9 mouse cellular contexts compared by ENCODE assay signal in the genomic region with DNA sequence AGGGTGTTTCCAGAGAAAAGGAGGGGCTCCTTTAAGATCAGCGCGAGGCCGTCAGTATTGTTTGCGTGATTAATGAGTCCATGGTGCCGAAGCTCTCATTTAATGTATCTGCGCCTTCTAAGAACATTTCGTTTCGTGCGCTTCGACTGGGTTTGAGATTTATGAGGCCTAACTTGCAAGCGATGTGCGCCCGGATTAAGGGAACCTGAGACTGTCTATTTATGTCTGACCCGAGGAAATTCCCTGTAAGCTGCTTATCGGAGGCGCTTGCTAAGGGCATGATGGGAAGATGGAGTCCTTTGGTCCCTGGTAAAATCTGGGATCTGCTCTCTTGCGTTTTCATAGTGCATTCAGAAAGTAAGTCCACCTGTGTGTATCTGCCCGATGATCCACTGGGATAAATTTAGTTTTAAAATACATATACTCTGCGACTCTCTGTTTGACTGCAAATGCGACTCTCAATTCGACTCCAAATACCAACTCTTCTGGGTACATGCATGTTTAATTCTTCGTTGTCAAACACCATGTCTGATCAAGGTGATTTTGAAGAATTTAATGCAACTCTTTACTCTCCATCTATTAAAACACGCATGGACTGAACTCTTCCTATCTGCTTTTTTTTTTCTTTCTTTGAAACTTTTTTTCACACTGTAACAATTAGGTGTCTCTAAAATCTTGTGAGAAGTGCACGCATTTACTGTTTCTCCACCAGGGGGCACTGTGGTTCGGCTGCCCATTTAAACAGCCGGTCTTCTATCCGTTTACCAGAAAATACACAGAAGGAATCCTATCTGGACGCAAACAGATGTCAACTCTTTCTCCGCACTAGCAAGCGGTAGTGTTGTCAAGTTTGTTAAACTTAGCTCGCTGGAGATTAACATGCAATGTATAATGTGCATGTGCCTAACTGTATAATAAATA.
DNase-seq lines count a peak whose midpoint lies in the region; ATAC-seq and TF ChIP-seq lines count a peak whose summit lies in the region.
"Had no signal": no experiment of that assay in that cellular context is flagged by ENCODE, and none has a peak within 500 bp of the region (broad histone marks: within the 10 kb centered on the region; RNA-seq: fewer than 3 reads in every experiment).

No protein-coding gene starts in this region.

- H3K4me3 ChIP-seq in heart, postnatal 0 days (ENCODE audit: low read depth, low read length) = no peak overlapping the region
- no peak overlapping the region for H3K4me3 ChIP-seq in liver, embryonic 13.5 days (replicated peaks)
- H3K4me3 ChIP-seq: erythroblast, embryonic 14.5 days had no signal

- peak; percentile 54 for DNase-seq in 416B (ENCODE audit: low read depth)
- DNase-seq in T-cell, adult 2 months (ENCODE audit: low spot score) = peak; percentile 79
- DNase-seq in cerebellum, postnatal 4 days (ENCODE audit: low spot score in 2 of 2) = peak; percentile 70 to 81
- DNase-seq in heart, postnatal 0 days (ENCODE audit: low spot score) = peak; percentile 77
- DNase-seq in kidney, postnatal 25 days = peak; percentile 72 to 77
- DNase-seq in liver, embryonic 13.5 days = peak; percentile 37
- peak; percentile 72 for DNase-seq in retina, adult 2 months (ENCODE audit: low read depth, low spot score)
- DNase-seq in thymus, postnatal 25 days = peak; percentile 80

- no peak overlapping the region for H3K27ac ChIP-seq in heart, postnatal 0 days (ENCODE audit: low read depth)
- no peak overlapping the region for H3K27ac ChIP-seq in liver, embryonic 13.5 days

- no peak for TF ChIP-seq EP300 in heart, postnatal 0 days (IDR thresholded peaks at IDR 0.05; ENCODE audit: low read depth)

- no peaks in the 10 kb centered on the region for H3K36me3 ChIP-seq in heart, postnatal 0 days (replicated peaks; ENCODE audit: control insufficient read depth, insufficient read depth, low read length)
- no peaks in the 10 kb centered on the region for H3K36me3 ChIP-seq in liver, embryonic 13.5 days

- H3K27me3 ChIP-seq in heart, postnatal 0 days (ENCODE audit: control insufficient read depth, insufficient read depth, low read length) = no peaks in the 10 kb centered on the region
- no peaks in the 10 kb centered on the region for H3K27me3 ChIP-seq in liver, embryonic 13.5 days

- peak; percentile 90 for TF ChIP-seq CTCF in heart, postnatal 0 days (IDR thresholded peaks at IDR 0.05; ENCODE audit: low read depth)

- ATAC-seq in heart, postnatal 0 days (ENCODE audit: insufficient read depth, low read depth) = no peak
- no peak for ATAC-seq in liver, embryonic 13.5 days (ENCODE audit: low read depth)

- H3K4me2 ChIP-seq in heart, postnatal 0 days (ENCODE audit: low read depth, low read length) = no peak overlapping the region
- H3K4me2 ChIP-seq in liver, embryonic 13.5 days = no peak overlapping the region

- no peaks in the 10 kb centered on the region for H3K9me3 ChIP-seq in heart, postnatal 0 days (replicated peaks; ENCODE audit: control insufficient read depth, low read length)
- H3K9me3 ChIP-seq in liver, embryonic 13.5 days (replicated peaks) = no peaks in the 10 kb centered on the region

- H3K9ac ChIP-seq in heart, postnatal 0 days (replicated peaks; ENCODE audit: low read depth, low read length) = no peak overlapping the region
- no peak overlapping the region for H3K9ac ChIP-seq in liver, embryonic 13.5 days

- H3K4me1 ChIP-seq in heart, postnatal 0 days (ENCODE audit: control insufficient read depth, insufficient read depth) = peaks cover 10% of the 10 kb centered on the region
- peaks cover 9% of the 10 kb centered on the region for H3K4me1 ChIP-seq in liver, embryonic 13.5 days (replicated peaks)

- WGBS in heart, postnatal 0 days = 56% methylated on average over 31 of the region's 31 CpGs
- WGBS in liver, embryonic 13.5 days (ENCODE audit: insufficient replicate concordance) = 56% methylated on average over 31 of the region's 31 CpGs
